Mouse (Mus musculus) mouse trophoblast stem cell (cell line): ENCODE results near the gene Rps29.
"Not testable (repeated sequence)": the region's sequence is repeated elsewhere in the genome, so short reads cannot be mapped to it uniquely, and the experiment has no call there.

Experiments
- in situ Hi-C, 2 experiments: fragments of 300-500 bp; cut with MseI, MboI; formaldehyde crosslinking; loops; 2 replicates in 1 of 2; 3 replicates in 1 of 2; pipeline ENCODE4 v1.15.1; 2025

The Rps29 gene

GRCm38 (mm10) chr12:69179371-69179770 is 20.4 kb upstream of the Rps29 start:
- in situ Hi-C loops = no loop called here

GRCm38 (mm10) chr12:69177526-69177925 is 18.5 kb upstream of the Rps29 start:
- in situ Hi-C loops = no loop called here

GRCm38 (mm10) chr12:69175975-69176374 is 17.0 kb upstream of the Rps29 start:
- in situ Hi-C loops = no loop called here

GRCm38 (mm10) chr12:69171307-69171706 is 12.3 kb upstream of the Rps29 start:
- in situ Hi-C loops = no loop called here

- in situ Hi-C loops = no loop called here
Observed at GRCm38 (mm10) chr12:69168461-69169106, 9.6 kb upstream of the Rps29 start, which contains the start of gene Lrr1. TSS of gene Lrr1 (plus strand) at chr12:69168814.

DNA sequence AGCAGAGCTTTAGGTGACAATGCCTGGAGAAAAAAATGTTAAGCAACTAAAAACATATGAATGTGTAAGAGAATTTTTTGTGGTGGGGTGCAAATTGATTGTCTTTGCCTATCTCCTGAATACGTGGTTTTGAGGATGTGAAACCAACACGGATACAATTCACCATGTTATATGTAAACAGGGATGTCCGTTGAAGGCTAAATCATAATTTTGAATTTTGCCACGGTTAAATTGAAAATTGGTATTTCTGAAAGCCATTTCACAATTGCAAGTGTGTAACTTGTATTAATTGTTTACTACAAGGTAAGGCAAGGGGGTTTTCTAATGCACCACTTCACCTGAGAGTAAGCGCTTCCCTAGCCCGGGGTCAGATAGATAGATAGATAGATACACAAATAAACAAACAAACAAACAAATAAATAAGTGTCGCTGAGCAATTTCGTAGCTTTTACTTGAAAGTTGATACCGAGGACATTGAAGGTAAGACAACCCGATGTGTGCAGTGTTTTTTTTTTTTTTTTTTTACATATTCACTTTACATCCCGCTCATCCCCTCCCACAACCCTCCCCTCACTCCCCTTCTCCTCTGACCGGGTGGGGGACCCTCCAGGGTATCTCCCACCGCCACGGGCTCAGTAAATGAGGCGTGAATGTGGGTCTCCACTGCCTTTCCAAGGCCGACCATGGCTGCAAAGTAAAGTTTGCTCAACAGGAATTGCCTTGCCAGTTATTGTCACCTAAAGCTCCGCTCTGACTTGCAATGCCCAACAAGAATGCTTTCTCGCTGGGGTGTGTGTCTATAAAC is 8.9 kb upstream of the Rps29 start:
- in situ Hi-C loops = no loop called here

- in situ Hi-C loops = not testable (repeated sequence)
Observed at GRCm38 (mm10) chr12:69166861-69167581, 8.0 kb upstream of the Rps29 start.

DNA sequence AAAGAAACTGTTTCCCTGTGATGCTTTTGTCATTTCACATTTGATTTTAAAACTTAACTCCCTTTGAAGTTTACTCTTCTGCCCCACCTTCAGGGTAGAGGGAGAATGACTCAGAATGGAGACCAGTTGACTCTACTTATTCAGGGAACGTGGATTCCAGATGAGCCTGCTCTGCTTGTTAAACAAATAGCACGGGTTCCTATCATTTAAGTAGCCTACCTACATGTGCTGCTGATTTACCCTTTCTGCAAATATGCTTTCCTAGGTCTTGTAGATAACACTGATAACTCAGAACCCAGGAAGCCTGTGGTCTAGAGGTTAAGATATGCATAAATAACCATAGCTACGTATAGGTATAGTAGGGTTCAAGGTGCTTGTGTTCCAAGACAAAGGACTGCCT is 5.9 kb upstream of the Rps29 start:
- in situ Hi-C loops = no loop called here

- in situ Hi-C loops = not testable (repeated sequence)
Observed at GRCm38 (mm10) chr12:69163586-69163985, 4.6 kb upstream of the Rps29 start.

DNA sequence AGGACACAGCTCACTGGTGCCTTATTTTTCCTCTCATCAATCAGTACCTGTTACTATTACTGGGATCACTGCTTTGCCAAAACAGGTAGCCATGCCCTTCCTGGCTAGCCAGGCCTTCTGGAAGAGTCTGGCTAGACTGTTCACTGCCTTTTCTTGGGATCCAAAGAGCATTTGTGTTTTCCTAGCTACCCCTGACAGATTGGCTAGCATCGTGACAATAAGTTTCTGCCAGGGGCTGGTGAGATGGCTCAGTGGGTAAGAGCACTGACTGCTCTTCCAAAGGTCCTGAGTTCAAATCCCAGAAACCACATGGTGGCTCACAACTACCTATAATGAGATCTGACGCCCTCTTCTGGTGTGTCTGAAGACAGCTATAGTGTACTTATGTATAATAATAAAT is 1.7 kb upstream of the Rps29 start:
- in situ Hi-C loops = not testable (repeated sequence)

- in situ Hi-C loops = no loop called here
Observed at GRCm38 (mm10) chr12:69159578-69159940, 573 bp upstream of the Rps29 start.

GRCm38 (mm10) chr12:69158366-69158764 is 621 bp downstream of the Rps29 start:
- in situ Hi-C loops = no loop called here

GRCm38 (mm10) chr12:69157107-69157506 is 1.9 kb downstream of the Rps29 start:
- in situ Hi-C loops = no loop called here

- in situ Hi-C loops = no loop called here
Observed at GRCm38 (mm10) chr12:69156436-69156835, 2.5 kb downstream of the Rps29 start.

DNA sequence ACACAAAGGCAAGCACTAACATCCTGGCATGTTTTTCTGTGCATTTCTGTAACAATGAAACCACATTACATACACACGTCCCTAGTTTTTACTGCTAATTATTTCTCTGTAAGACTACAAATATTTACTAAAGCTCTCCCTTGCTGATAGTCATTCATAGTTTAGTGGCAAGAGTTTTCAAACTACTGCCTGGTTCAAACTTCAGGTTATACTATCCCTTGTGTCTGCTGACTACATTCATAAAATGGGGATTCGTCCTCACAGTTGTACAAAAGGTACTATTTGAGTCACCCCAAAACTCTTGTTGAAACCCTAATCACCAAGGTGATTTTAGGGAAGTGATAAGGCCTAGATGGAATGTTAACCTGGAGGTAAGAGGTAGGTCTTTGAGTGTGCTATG is 3.1 kb downstream of the Rps29 start:
- in situ Hi-C loops = no loop called here

DNA sequence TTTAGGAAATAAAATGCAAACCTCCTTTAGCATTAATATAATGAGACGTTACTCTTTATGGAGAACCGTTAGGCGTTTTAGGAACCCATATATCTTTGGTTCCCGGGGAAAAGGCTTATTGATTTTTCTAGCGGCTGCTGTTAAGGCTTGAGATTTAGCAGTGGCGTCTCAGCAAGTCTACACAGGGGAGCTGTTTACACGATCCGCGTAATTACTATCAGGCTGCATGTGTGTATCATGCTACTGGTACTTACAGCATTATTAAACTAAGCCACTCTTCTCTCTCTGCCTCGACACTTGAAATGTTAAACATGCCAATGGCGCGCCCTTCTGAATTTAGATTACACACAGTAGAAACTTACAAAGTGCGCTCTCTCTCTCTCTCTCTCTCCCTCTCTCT is 8.9 kb downstream of the Rps29 start:
- in situ Hi-C loops = no loop called here

GRCm38 (mm10) chr12:69147166-69147735 is 11.7 kb downstream of the Rps29 start:
- in situ Hi-C loops = no loop called here

DNA sequence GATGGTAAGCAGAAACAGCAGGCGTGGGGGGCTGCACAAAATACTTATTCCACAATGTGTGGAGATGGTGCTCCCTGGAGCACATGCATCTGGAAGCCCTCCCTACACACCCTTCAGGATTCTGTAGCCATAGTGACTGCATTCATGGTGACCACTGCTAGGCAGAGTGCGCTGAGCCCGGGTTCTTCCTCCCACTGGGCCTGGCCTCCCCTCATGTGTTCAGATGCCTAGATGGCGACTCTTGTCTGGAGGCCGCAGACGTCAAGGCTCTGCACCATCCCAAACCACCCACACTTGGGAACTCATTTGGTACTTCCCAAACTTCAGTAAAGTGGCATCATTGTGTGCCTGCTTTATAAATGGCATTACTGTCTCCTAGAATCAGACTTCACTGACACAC is 15.5 kb downstream of the Rps29 start:
- in situ Hi-C loops = no loop called here

GRCm38 (mm10) chr12:69139841-69140240 is 19.1 kb downstream of the Rps29 start:
- in situ Hi-C loops = no loop called here

GRCm38 (mm10) chr12:69139201-69139600 is 19.8 kb downstream of the Rps29 start:
- in situ Hi-C loops = no loop called here

DNA sequence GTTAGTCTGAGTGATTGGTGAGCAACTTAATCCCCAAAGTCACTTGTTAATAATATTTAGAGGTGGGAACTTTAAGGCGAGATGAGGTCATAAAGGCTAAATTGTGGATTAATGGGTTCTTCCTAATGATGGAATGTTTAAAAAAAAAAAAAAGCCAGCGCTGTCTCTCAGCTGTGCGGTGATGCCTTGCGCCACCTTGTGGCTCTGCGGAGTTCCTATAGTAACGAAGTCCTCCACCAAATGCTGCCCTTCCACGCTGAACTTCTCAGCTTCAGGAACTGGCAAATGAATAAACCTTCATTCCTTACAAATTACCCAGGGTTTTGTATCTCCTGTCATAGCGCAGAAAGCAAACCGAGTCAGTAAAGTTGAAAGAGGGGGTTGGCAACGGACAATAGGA is 27.0 kb downstream of the Rps29 start:
- in situ Hi-C loops = no loop called here

DNA sequence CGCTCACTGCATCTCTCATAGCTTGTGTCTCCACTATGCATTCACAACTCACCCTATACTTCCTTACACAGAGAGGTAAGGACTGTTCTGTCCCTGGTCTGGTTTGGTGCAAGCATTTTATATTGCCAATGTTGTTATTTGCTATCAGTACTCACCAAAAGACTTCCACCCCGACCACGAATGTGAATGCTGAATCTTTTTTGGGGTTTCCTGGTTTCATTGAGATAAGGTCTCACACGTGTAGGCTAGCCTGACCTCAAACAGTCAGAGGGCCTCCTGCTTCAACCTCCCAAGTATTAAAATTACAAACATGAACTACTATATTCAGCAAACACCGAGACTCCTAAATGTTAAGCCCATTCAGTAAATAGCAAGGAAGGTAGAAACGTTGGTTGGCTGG is 27.7 kb downstream of the Rps29 start:
- in situ Hi-C loops = no loop called here
